Mouse (Mus musculus): ENCODE results near the gene Dpt. TPM values are rescaled to one million over a fixed set of nuclear protein-coding genes. Genes with fewer than 3 reads are reported as not detected.

The Dpt gene
- total and polyA plus RNA-seq, 2 experiments from 2014 or later, result 0.52 to 1.2 TPM

DNA sequence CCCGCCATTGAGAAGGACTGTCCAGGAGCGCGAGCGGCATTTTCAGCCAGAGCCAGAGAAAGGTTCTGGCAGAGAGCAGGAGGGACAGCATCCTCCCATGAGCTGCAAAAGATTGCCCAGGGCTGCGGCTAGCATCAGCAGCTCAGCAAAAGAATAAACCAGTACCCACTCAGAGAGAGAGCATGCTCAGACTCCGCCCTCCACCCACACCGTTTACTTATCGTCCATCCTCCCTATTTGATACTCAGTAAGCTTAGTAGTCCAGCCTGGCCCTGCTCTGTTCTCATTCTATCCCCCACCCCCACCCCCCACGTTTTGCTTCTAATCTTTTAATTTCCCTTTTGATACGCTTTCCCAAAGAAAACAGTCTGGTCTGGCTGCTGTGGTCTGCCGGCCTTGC, 63.5 kb downstream of the Dpt start:
- H3K4me2 ChIP-seq (ENCODE audit: low read depth, low read length, poor library complexity, severe bottlenecking), result no peak overlapping the region
- TF ChIP-seq CTCF (IDR thresholded peaks at IDR 0.05), result no peak
- no peak overlapping the region for H3K27ac ChIP-seq (ENCODE audit: low read depth, low read length)
- H3K4me1 ChIP-seq (ENCODE audit: insufficient read depth, low read length), result no peaks in the 10 kb centered on the region
- H3K27me3 ChIP-seq (ENCODE audit: insufficient read depth, low read length), result no peaks in the 10 kb centered on the region
- ATAC-seq (ENCODE audit: low FRiP score) (no peak), DNase-seq (ENCODE audit: low spot score) (no peak)
- WGBS, result 51% methylated on average over 11 of the region's 11 CpGs
- no peak overlapping the region for H3K4me3 ChIP-seq (ENCODE audit: low read depth, low read length)
- H3K9me3 ChIP-seq (ENCODE audit: low read length), result no peaks in the 10 kb centered on the region
- no peaks in the 10 kb centered on the region for H3K36me3 ChIP-seq (ENCODE audit: insufficient read depth, low read length)
- H3K9ac ChIP-seq (replicated peaks; ENCODE audit: low read length, poor library complexity, severe bottlenecking), result no peak overlapping the region

DNA sequence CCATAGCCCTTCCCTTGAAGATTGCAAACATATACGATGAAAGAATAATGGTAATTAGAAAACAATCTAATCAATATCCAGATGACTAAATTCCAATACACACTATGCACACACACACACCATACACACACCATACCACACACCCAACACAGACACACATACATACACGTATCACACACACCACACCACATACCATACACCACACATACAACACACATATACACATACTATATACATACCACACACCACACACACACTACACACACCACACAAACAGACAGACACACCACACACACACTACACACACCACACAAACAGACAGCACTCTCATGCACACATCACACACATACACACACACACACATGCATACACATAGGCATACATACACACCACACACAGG, 64.3 kb downstream of the Dpt start:
- no peak overlapping the region for H3K9ac ChIP-seq (replicated peaks; ENCODE audit: low read length, poor library complexity, severe bottlenecking)
- 0 out of 2 replicates have a peak, but pooled peaks have one; percentile 10 for ATAC-seq (ENCODE audit: low FRiP score)
- no peak for TF ChIP-seq CTCF (IDR thresholded peaks at IDR 0.05)
- no peak overlapping the region for H3K4me3 ChIP-seq (ENCODE audit: low read depth, low read length)
- H3K27ac ChIP-seq (ENCODE audit: low read depth, low read length), result no peak overlapping the region
- WGBS, result 88% methylated on average over 2 of the region's 2 CpGs
- DNase-seq (ENCODE audit: low spot score), result no peak
- H3K27me3 ChIP-seq (ENCODE audit: insufficient read depth, low read length), result no peaks in the 10 kb centered on the region
- no peaks in the 10 kb centered on the region for H3K4me1 ChIP-seq (ENCODE audit: insufficient read depth, low read length)
- H3K9me3 ChIP-seq (ENCODE audit: low read length), result no peaks in the 10 kb centered on the region
- no peaks in the 10 kb centered on the region for H3K36me3 ChIP-seq (ENCODE audit: insufficient read depth, low read length)
- no peak overlapping the region for H3K4me2 ChIP-seq (ENCODE audit: low read depth, low read length, poor library complexity, severe bottlenecking)

DNA sequence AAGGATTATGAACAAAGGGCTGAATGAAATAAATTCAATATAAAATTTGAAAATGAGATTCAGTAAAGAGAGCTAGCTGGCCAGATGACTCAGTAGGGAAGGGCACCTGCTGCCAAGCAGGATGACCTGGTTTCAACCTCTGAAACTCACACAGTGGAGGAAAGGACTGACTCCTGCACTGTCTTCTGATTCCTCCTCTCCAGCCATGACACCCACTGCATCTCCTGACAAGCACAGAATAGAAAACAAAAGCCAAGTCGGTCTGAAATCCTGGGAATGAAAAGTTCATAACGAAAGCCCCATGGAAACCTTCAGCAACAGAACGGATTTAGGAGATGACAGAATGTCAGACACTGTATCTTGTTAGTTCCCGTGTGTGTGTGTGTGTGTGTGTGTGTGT, 65.1 kb downstream of the Dpt start:
- no peak overlapping the region for H3K9ac ChIP-seq (replicated peaks; ENCODE audit: low read length, poor library complexity, severe bottlenecking)
- no peaks in the 10 kb centered on the region for H3K9me3 ChIP-seq (ENCODE audit: low read length)
- no peak overlapping the region for H3K27ac ChIP-seq (ENCODE audit: low read depth, low read length)
- no peak for TF ChIP-seq CTCF (IDR thresholded peaks at IDR 0.05)
- WGBS, result 64% methylated on average over 4 of the region's 4 CpGs
- no peaks in the 10 kb centered on the region for H3K27me3 ChIP-seq (ENCODE audit: insufficient read depth, low read length)
- no peaks in the 10 kb centered on the region for H3K36me3 ChIP-seq (ENCODE audit: insufficient read depth, low read length)
- ATAC-seq (ENCODE audit: low FRiP score), result no peak
- H3K4me3 ChIP-seq (ENCODE audit: low read depth, low read length), result no peak overlapping the region
- no peak overlapping the region for H3K4me2 ChIP-seq (ENCODE audit: low read depth, low read length, poor library complexity, severe bottlenecking)
- no peak for DNase-seq (ENCODE audit: low spot score)
- no peaks in the 10 kb centered on the region for H3K4me1 ChIP-seq (ENCODE audit: insufficient read depth, low read length)

DNA sequence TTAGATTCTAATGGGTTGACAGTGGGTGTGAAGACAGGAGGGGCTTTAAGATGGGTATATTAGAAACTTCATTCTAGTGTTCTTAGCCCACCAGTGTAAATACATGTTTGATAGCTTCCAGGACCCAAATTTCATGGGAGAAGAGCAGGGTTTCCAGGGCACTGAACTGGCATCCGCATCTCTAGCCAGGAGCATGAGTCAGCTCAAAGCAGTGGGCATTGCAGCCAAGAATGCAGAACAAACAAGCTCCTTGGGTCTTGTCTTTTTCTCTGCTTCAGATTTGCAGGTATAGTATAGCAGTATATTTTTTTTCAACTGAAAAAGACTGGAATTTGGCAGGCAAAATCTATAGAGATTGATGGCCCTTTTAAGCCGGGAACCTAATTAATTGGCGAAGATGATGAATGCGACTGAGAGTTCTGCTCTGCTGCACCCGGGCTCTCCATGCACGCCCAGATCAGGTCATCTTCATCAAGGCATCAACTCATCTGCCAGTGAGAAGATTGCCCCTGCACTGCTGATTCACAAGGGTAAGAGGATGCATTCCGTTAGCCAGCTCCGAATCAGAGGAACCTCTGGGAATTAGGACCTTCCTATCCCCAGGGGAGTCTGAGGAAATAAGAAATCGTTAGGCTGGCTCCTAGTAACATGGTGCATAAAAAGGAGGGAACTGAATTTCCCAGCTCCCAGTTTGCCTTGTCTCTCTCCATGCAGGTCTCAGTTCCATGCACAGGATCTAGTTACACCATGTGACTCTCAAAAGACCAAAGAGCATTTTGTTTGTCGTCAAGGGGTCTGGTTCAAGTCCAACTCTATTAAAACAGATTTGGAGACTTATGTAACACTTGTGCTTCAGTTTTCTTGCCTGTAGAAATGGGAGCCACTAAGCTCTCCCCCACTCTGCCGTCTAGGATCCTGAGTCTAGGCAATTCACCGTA, 66.8 kb downstream of the Dpt start:
- H3K9me3 ChIP-seq (ENCODE audit: low read length), result no peaks in the 10 kb centered on the region
- H3K27me3 ChIP-seq (ENCODE audit: insufficient read depth, low read length), result no peaks in the 10 kb centered on the region
- no peak overlapping the region for H3K9ac ChIP-seq (replicated peaks; ENCODE audit: low read length, poor library complexity, severe bottlenecking)
- no peak overlapping the region for H3K4me2 ChIP-seq (ENCODE audit: low read depth, low read length, poor library complexity, severe bottlenecking)
- 55% methylated on average over 12 of the region's 12 CpGs for WGBS
- H3K36me3 ChIP-seq (ENCODE audit: insufficient read depth, low read length), result no peaks in the 10 kb centered on the region
- no peaks in the 10 kb centered on the region for H3K4me1 ChIP-seq (ENCODE audit: insufficient read depth, low read length)
- H3K27ac ChIP-seq (ENCODE audit: low read depth, low read length), result 0 out of 2 replicates have a peak overlapping the region, but pooled peaks have one; percentile 32
- DNase-seq (ENCODE audit: low spot score) (peak; percentile 43), ATAC-seq (ENCODE audit: low FRiP score) (no peak)
- TF ChIP-seq CTCF (IDR thresholded peaks at IDR 0.05), result no peak
- H3K4me3 ChIP-seq (ENCODE audit: low read depth, low read length), result no peak overlapping the region

DNA sequence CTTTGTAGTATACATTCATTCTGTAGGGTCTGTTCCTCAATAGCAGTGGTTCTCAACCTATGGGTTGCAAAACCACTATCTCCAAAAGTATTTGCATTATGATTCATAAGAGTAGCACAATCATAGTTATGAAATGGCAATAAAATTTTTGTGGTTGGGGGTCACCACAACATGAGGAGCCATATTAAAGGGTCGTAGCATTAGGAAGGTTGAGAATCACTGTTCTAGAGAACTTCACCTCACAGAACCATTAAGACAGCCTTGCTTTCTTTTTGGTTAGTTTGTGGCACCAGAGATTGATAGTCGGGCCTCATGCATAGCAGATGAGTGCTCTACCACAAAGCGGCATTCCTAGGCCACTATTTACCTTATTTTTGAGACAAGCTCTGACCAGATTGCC, 68.2 kb downstream of the Dpt start:
- no peak for ATAC-seq (ENCODE audit: low FRiP score)
- no peak overlapping the region for H3K27ac ChIP-seq (ENCODE audit: low read depth, low read length)
- no peak for TF ChIP-seq CTCF (IDR thresholded peaks at IDR 0.05)
- no peak overlapping the region for H3K4me2 ChIP-seq (ENCODE audit: low read depth, low read length, poor library complexity, severe bottlenecking)
- H3K4me1 ChIP-seq (ENCODE audit: insufficient read depth, low read length), result no peaks in the 10 kb centered on the region
- no peaks in the 10 kb centered on the region for H3K27me3 ChIP-seq (ENCODE audit: insufficient read depth, low read length)
- no peaks in the 10 kb centered on the region for H3K36me3 ChIP-seq (ENCODE audit: insufficient read depth, low read length)
- WGBS, result 93% methylated on average over 3 of the region's 3 CpGs
- H3K9me3 ChIP-seq (ENCODE audit: low read length), result no peaks in the 10 kb centered on the region
- no peak overlapping the region for H3K4me3 ChIP-seq (ENCODE audit: low read depth, low read length)
- DNase-seq (ENCODE audit: low spot score), result no peak
- no peak overlapping the region for H3K9ac ChIP-seq (replicated peaks; ENCODE audit: low read length, poor library complexity, severe bottlenecking)

DNA sequence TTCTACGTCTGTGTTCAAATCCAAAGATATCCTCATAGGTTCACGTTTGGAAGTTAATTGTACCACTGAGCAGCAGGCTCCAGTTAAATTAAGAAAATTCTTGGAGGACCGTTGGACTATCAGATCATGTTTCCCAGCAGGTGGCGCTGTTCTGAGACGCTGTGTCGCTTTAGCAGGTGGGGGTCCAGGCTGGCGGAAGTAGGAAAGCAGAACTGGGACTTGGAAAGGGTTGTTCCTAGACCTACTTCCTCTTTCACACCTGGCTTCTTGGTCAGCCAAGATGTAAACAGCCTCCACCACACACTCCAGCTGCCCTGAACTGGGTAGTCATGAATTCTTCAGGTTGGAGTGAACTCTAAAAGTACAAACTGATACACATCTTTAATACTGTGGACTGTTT, 74.2 kb downstream of the Dpt start:
- Histone ChIP-seq H3K36me3 (ENCODE audit: insufficient read depth, low read length) (no peaks in the 10 kb centered on the region), H3K9me3 (ENCODE audit: low read length) (no peaks in the 10 kb centered on the region), H3K4me2 (ENCODE audit: low read depth, low read length, poor library complexity, severe bottlenecking) (no peak overlapping the region), H3K9ac (replicated peaks; ENCODE audit: low read length, poor library complexity, severe bottlenecking) (no peak overlapping the region), H3K4me1 (ENCODE audit: insufficient read depth, low read length) (no peaks in the 10 kb centered on the region), H3K27me3 (ENCODE audit: insufficient read depth, low read length) (no peaks in the 10 kb centered on the region), H3K4me3 (ENCODE audit: low read depth, low read length) (no peak overlapping the region), H3K27ac (ENCODE audit: low read depth, low read length) (no peak overlapping the region)
- no peak for ATAC-seq (ENCODE audit: low FRiP score)
- 57% methylated on average over 7 of the region's 7 CpGs for WGBS
- no peak for DNase-seq (ENCODE audit: low spot score)
- peak; percentile 42 for TF ChIP-seq CTCF (IDR thresholded peaks at IDR 0.05)

Other genes starting within 250 kb of the Dpt start
- gene Xcl1, start 138.9 kb downstream of the Dpt start, total RNA-seq (2014; rRNA removed), result not detected in 2 replicates
- gene Xcl1, start 138.9 kb downstream of the Dpt start, polyA plus RNA-seq (2015; fragmentation: Nextera tagmentation; extraction: Ambion mirVana), result not detected in 2 replicates